Mouse (Mus musculus): Measurements from ENCODE around the gene Bcl2l12. TPM values are rescaled to one million over a fixed set of nuclear protein-coding genes. Genes with fewer than 3 reads are reported as not detected.
A peak's percentile ranks its signal among the peaks of the same experiment; 100 is the strongest.

Gene Bcl2l12
- 80.7 and 83.9 TPM in 2 replicates for polyA plus RNA-seq (2016; fragmentation: Nextera tagmentation; extraction: Ambion mirVana)

- Histone ChIP-seq H3K27me3 (ENCODE audit: poor library complexity, severe bottlenecking) (no peaks in the 10 kb centered on the region), H3K9me3 (no peaks in the 10 kb centered on the region), H3K36me3 (replicated peaks) (peaks cover 72% of the 10 kb centered on the region), H3K4me3 (peak within 1 kb of the TSS; percentile 80), H3K4me1 (peaks cover 46% of the 10 kb centered on the region), H3K27ac (peak within 1 kb of the TSS; percentile 96)
- DNase-seq (ENCODE audit: extremely low spot score, low spot score): peak; percentile 52
- 6% methylated on average over 18 of the region's 18 CpGs for WGBS
These were observed at the start of gene Bcl2l12 for GRCm38 (mm10) chr7:44998501-44998955. Gene Bcl2l12 (minus strand): TSS chr7:44998712.

DNA sequence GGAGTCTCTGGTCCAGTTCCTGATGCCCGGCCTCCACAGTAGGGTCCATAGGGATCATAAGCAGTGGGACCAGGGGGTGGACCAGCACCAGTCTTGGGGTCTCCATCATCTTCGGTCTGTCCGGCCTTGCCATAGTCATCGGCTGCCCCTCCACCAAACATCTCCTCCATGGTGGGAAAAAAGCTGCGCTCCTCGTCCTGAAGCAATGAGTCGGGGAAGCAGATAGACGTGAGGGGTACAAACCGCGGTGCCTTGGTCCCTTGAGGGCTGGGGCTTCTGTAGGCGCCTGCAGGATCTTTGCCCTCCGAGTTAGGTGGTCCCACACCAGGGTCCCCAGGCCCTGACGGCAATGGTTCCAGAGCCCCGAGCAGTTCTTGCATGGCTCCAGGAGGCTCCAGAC lies 49.0 kb upstream of the Bcl2l12 start:
- DNase-seq (ENCODE audit: extremely low spot score, low spot score): no peak
- WGBS: 94% methylated on average over 14 of the region's 14 CpGs
- no peaks in the 10 kb centered on the region for H3K9me3 ChIP-seq
- H3K4me3 ChIP-seq: peak overlapping the region; percentile 9; the same call in 1 of the 2 replicates
- peaks cover 88% of the 10 kb centered on the region for H3K36me3 ChIP-seq (replicated peaks)
- peaks cover 32% of the 10 kb centered on the region for H3K4me1 ChIP-seq
- peak overlapping the region; percentile 2; the same call in 1 of the 2 replicates for H3K27ac ChIP-seq
- H3K27me3 ChIP-seq (ENCODE audit: poor library complexity, severe bottlenecking): no peaks in the 10 kb centered on the region

DNA sequence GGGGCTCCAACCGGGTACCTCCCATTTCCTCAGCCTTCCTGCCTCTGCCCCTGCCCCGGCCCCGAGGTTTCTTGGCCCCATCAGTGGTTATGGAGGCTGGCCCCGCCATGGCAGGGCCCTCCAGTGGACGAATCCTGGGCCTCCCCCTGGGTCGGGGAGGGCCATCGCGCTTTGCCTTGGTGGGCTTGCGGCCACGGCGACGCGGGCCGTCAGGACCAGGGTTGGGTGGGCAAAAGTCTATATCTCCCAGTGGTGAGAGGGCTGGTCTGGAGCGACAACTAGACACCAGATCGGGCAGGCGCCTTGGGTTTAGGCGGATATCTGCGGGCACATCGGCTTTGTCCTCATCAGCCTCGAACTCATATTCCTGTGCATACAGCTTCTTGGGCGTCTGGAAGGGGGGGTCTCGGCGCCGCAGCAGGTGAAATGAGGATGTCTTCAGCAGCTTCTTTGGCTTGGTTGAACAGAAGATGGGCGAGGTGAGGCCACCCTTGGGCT lies 48.4 kb upstream of the Bcl2l12 start:
- Histone ChIP-seq H3K9me3 (no peaks in the 10 kb centered on the region), H3K4me3 (peak overlapping the region; percentile 9; the same call in 1 of the 2 replicates), H3K36me3 (replicated peaks) (peaks cover 94% of the 10 kb centered on the region), H3K4me1 (peaks cover 28% of the 10 kb centered on the region), H3K27ac (no peak overlapping the region), H3K27me3 (ENCODE audit: poor library complexity, severe bottlenecking) (no peaks in the 10 kb centered on the region)
- no peak for DNase-seq (ENCODE audit: extremely low spot score, low spot score)
- 95% methylated on average over 26 of the region's 26 CpGs for WGBS

GRCm38 (mm10) chr7:45045741-45046140 lies 47.2 kb upstream of the Bcl2l12 start:
- H3K27me3 ChIP-seq (ENCODE audit: poor library complexity, severe bottlenecking): no peaks in the 10 kb centered on the region
- H3K27ac ChIP-seq: no peak overlapping the region
- 96% methylated on average over 22 of the region's 22 CpGs for WGBS
- peaks cover 16% of the 10 kb centered on the region for H3K4me1 ChIP-seq
- peaks cover 100% of the 10 kb centered on the region for H3K36me3 ChIP-seq (replicated peaks)
- peak overlapping the region; percentile 13 for H3K4me3 ChIP-seq
- no peaks in the 10 kb centered on the region for H3K9me3 ChIP-seq
- no peak for DNase-seq (ENCODE audit: extremely low spot score, low spot score)

DNA sequence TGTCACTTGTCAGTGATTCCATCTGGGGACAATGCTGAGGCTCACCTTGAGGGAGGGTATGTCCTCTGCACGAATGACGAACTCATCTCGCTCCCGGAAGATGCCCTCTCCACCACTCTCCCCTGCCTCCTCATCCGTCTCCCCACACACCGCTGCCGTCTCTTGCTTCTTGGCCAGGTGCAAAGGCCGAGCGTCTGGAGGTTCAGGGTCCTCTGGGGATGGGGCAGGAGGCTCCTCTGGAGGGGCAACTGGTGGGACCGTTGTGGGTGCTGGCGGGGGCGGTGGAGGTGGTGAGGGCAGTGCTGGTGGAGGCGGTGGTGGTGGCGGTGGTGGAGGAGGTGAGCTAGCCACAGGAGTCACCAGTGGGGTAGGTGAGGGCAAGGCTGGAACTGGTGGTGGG lies 44.8 kb upstream of the Bcl2l12 start:
- H3K27me3 ChIP-seq (ENCODE audit: poor library complexity, severe bottlenecking): no peaks in the 10 kb centered on the region
- no peak for DNase-seq (ENCODE audit: extremely low spot score, low spot score)
- H3K4me3 ChIP-seq: no peak overlapping the region
- H3K4me1 ChIP-seq: no peaks in the 10 kb centered on the region
- 93% methylated on average over 14 of the region's 14 CpGs for WGBS
- H3K27ac ChIP-seq: no peak overlapping the region
- no peaks in the 10 kb centered on the region for H3K9me3 ChIP-seq
- H3K36me3 ChIP-seq (replicated peaks): peaks cover 100% of the 10 kb centered on the region

DNA sequence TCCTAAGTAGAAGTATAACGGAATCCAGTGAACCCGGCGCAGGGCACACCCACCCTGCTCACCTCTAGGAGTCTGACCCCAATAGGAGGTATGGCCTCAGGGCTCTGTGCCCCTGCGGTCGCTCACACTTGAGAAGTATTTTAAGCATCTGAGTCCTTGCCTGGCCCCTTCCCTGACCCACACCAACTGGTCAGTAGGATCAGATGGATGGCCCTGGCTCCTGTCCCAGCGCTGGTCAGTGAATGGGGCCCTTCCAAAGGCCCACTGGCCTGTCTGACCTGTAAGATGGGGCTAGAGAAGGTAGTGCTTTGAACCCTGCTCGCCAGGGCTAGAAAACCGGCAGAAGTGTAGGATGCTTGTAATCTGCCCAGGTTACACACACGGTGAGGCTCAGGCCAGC lies 42.3 kb upstream of the Bcl2l12 start:
- H3K27ac ChIP-seq: no peak overlapping the region
- H3K4me3 ChIP-seq: no peak overlapping the region
- H3K4me1 ChIP-seq: no peaks in the 10 kb centered on the region
- 93% methylated on average over 9 of the region's 9 CpGs for WGBS
- no peak for DNase-seq (ENCODE audit: extremely low spot score, low spot score)
- peaks cover 100% of the 10 kb centered on the region for H3K36me3 ChIP-seq (replicated peaks)
- H3K9me3 ChIP-seq: no peaks in the 10 kb centered on the region
- H3K27me3 ChIP-seq (ENCODE audit: poor library complexity, severe bottlenecking): no peaks in the 10 kb centered on the region

GRCm38 (mm10) chr7:45038411-45038810 lies 39.9 kb upstream of the Bcl2l12 start:
- Histone ChIP-seq H3K9me3 (no peaks in the 10 kb centered on the region), H3K36me3 (replicated peaks) (peaks cover 100% of the 10 kb centered on the region), H3K4me3 (no peak overlapping the region), H3K27ac (no peak overlapping the region), H3K4me1 (no peaks in the 10 kb centered on the region), H3K27me3 (ENCODE audit: poor library complexity, severe bottlenecking) (no peaks in the 10 kb centered on the region)
- 98% methylated on average over 9 of the region's 9 CpGs for WGBS
- no peak for DNase-seq (ENCODE audit: extremely low spot score, low spot score)

GRCm38 (mm10) chr7:45037720-45038361 lies 39.3 kb upstream of the Bcl2l12 start:
- Histone ChIP-seq H3K36me3 (replicated peaks) (peaks cover 100% of the 10 kb centered on the region), H3K4me1 (no peaks in the 10 kb centered on the region)

GRCm38 (mm10) chr7:45036702-45037101 lies 38.2 kb upstream of the Bcl2l12 start:
- H3K4me3 ChIP-seq: no peak overlapping the region
- H3K4me1 ChIP-seq: no peaks in the 10 kb centered on the region
- 93% methylated on average over 11 of the region's 11 CpGs for WGBS
- H3K27me3 ChIP-seq (ENCODE audit: poor library complexity, severe bottlenecking): no peaks in the 10 kb centered on the region
- no peaks in the 10 kb centered on the region for H3K9me3 ChIP-seq
- H3K36me3 ChIP-seq (replicated peaks): peaks cover 100% of the 10 kb centered on the region
- DNase-seq (ENCODE audit: extremely low spot score, low spot score): no peak
- no peak overlapping the region for H3K27ac ChIP-seq

More at GRCm38 (mm10) chr7:45037720-45038361, 39.3 kb upstream of the Bcl2l12 start:
- Histone ChIP-seq H3K4me3 (no peak overlapping the region), H3K27me3 (ENCODE audit: poor library complexity, severe bottlenecking) (no peaks in the 10 kb centered on the region), H3K27ac (no peak overlapping the region), H3K9me3 (no peaks in the 10 kb centered on the region)
- peak; percentile 59 for DNase-seq (ENCODE audit: extremely low spot score, low spot score)
- WGBS: 83% methylated on average over 7 of the region's 7 CpGs

GRCm38 (mm10) chr7:45035631-45036030 lies 37.1 kb upstream of the Bcl2l12 start:
- Histone ChIP-seq H3K36me3 (replicated peaks) (peaks cover 100% of the 10 kb centered on the region), H3K27ac (no peak overlapping the region), H3K27me3 (ENCODE audit: poor library complexity, severe bottlenecking) (no peaks in the 10 kb centered on the region), H3K4me3 (no peak overlapping the region), H3K9me3 (no peaks in the 10 kb centered on the region), H3K4me1 (no peaks in the 10 kb centered on the region)
- WGBS: 95% methylated on average over 3 of the region's 3 CpGs
- no peak for DNase-seq (ENCODE audit: extremely low spot score, low spot score)

DNA sequence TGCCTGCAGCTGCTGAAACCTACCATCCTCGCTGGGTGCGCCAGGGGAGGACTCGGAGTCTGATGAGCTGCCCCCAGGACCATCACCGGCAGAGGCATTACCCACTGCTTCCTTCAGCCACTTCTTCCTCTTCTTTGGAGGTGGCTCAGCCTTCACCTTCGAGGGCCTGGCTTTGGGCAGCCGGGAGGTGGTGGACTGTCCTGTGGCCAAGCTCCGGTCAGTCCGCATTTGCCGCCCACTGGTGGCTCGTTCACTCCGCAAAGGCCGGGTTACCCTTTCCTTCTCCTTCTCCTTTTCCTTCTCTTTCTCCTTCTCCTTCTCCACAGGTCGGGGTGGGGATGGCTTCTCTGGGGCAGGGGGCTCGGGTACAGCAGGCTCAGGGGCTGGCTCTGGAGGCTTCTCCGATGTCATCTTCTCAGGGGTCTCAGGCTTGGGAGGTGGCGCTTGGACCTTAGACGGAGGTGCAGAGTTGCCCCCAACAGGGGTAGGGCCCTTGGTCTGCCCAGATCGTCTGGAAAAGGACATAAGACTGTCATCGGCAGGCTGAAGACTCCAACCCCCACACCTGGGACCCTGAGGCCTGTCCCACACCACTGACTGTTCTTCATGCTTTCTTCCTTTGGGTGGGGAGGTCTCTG lies 35.3 kb upstream of the Bcl2l12 start:
- no peak overlapping the region for H3K4me3 ChIP-seq
- H3K27ac ChIP-seq: no peak overlapping the region
- H3K36me3 ChIP-seq (replicated peaks): peaks cover 100% of the 10 kb centered on the region
- H3K27me3 ChIP-seq (ENCODE audit: poor library complexity, severe bottlenecking): no peaks in the 10 kb centered on the region
- 94% methylated on average over 19 of the region's 19 CpGs for WGBS
- no peaks in the 10 kb centered on the region for H3K9me3 ChIP-seq
- DNase-seq (ENCODE audit: extremely low spot score, low spot score): no peak
- no peaks in the 10 kb centered on the region for H3K4me1 ChIP-seq

DNA sequence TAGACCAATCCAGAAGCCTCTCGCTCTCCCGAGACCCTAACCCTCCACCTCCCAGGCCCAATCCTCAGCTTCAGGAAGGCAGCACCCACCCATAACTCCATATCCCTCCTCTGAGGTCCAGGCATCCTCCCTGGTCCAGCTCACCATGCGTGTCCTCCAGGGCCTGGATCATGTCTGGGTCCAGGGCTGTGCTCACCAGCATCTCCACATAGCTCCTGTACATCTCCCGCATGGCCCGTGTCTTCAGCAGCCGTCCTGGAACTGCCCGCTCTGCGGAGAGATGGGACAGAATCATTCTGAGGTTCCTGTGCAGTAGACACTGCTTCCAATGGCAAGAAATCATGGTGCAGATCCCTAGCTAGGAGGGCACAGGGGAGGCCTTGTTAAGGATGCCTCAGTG lies 32.3 kb upstream of the Bcl2l12 start:
- Histone ChIP-seq H3K9me3 (no peaks in the 10 kb centered on the region), H3K27ac (no peak overlapping the region), H3K4me3 (no peak overlapping the region), H3K4me1 (0 out of 2 replicates have a peak, but pooled peaks cover 6% of the 10 kb centered on the region), H3K36me3 (replicated peaks) (peaks cover 95% of the 10 kb centered on the region), H3K27me3 (ENCODE audit: poor library complexity, severe bottlenecking) (no peaks in the 10 kb centered on the region)
- no peak for DNase-seq (ENCODE audit: extremely low spot score, low spot score)
- 96% methylated on average over 8 of the region's 8 CpGs for WGBS

- Histone ChIP-seq H3K9me3 (no peaks in the 10 kb centered on the region), H3K27me3 (ENCODE audit: poor library complexity, severe bottlenecking) (no peaks in the 10 kb centered on the region), H3K36me3 (replicated peaks) (peaks cover 86% of the 10 kb centered on the region), H3K4me1 (0 out of 2 replicates have a peak, but pooled peaks cover 6% of the 10 kb centered on the region), H3K27ac (no peak overlapping the region), H3K4me3 (no peak overlapping the region)
- WGBS: 93% methylated on average over 6 of the region's 6 CpGs
- no peak for DNase-seq (ENCODE audit: extremely low spot score, low spot score)
These were observed 31.5 kb upstream of the Bcl2l12 start for GRCm38 (mm10) chr7:45029995-45030394.

Measured in forebrain, embryonic 10.5 days (tissue).